Mouse (Mus musculus) kidney, adult 2 months (tissue): ENCODE measurements at regions not wholly inside any gene's neighbourhood (a gene's known extent, or its start where the extent isn't known, plus 50 kb on each side); places are given as distances from the start of the nearest gene placed in this dataset.

Source experiments
- DNase-seq: peaks from one replicate; pipeline ENCODE4 v3.0.0; 2021
- H3K27ac ChIP-seq: fragments of 200-500 bp; 2 replicates; pipeline ENCODE4 v1.5.1; 2012; ENCODE audit warnings: low read depth, low read length, control low read depth, inconsistent platforms; ENCODE audit not compliant: insufficient read depth
- H3K27me3 ChIP-seq: fragments of 200-500 bp; replicated peaks from 2 replicates; pipeline ENCODE4 v1.6.1; 2012; ENCODE audit warnings: mild to moderate bottlenecking, moderate library complexity, low read length, inconsistent platforms; ENCODE audit not compliant: control insufficient read depth, insufficient read depth
- H3K36me3 ChIP-seq: fragments of 200-500 bp; 2 replicates; pipeline ENCODE4 v1.6.1; 2012; ENCODE audit warnings: mild to moderate bottlenecking, moderate library complexity, low read length, inconsistent platforms; ENCODE audit not compliant: control insufficient read depth, insufficient read depth
- H3K4me1 ChIP-seq: fragments of 200-500 bp; 2 replicates; pipeline ENCODE4 v1.6.1; 2011; ENCODE audit warnings: low read length; ENCODE audit not compliant: control insufficient read depth, insufficient read depth
- H3K4me3 ChIP-seq: fragments of 200-500 bp; 2 replicates; pipeline ENCODE4 v1.5.1; 2011; ENCODE audit warnings: mild to moderate bottlenecking, low read depth, low read length, control low read depth; ENCODE audit not compliant: insufficient read depth
- CTCF ChIP-seq: fragments of 200-500 bp; conservative IDR thresholded peaks from 2 replicates; pipeline ENCODE4 v1.5.1; 2011; ENCODE audit warnings: low read depth, mild to moderate bottlenecking, control low read depth, low read length, moderate library complexity, mixed read lengths; ENCODE audit not compliant: insufficient read depth, insufficient read length
- POLR2A ChIP-seq: fragments of 200-500 bp; IDR thresholded peaks from one replicate; pipeline ENCODE4 v1.6.1; 2011; ENCODE audit warnings: low read depth, low read length, control low read depth
- WGBS: fragments of 180-500 bp; shearing (Covaris S2); methylation state at CpG from one replicate; pipeline ENCODE4 v1.1.7; 2018; 5-methylcytosine and 5-hydroxymethylcytosine counted together

DNA sequence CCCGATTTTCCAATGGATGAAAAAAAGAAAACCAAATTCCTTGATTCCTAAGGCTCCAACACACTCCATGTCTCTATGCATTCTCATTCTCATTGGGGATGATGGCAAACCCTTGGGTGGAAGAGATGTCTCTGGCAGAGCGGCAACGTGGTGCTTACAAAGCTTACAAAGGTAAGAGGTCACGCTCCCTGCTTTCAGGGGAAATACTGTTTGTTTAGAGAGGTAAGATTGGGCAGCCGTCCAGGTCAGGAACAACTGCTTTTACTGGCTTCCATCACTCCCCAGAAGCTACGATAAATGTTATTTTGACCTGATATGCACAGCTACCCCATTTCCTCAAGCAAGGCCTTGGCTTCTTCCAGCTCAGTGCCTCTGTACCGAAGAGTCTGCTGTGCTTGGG is 215.6 kb upstream of the Nxpe4 start:
- no peak for TF ChIP-seq POLR2A
- TF ChIP-seq CTCF: no peak
- Histone ChIP-seq H3K4me1 (no peaks in the 10 kb centered on the region), H3K27ac (no peak overlapping the region), H3K4me3 (no peak overlapping the region), H3K36me3 (no peaks in the 10 kb centered on the region), H3K27me3 (no peaks in the 10 kb centered on the region)
- no peak for DNase-seq
- WGBS: 49% methylated on average over 7 of the region's 7 CpGs

DNA sequence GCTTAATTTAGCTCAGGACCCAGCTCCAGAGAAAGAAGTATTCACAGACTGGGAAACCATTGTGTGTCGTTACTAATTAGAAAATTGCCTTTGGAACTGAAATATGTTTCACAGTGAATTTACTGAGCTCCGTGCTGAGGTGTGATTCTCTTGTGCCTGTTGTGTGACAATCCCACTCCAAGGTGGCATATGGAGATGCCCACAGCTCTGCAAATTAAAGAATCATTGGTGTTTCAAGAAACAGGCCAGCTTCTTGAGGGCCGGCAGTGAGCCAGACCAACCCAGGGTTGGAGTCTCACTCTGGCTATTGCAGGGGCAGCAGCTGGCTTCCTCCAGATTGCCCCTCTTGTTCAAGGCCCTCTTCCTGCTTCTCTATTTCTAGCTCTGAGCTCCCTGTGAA is 203.9 kb upstream of the Nxpe4 start:
- Histone ChIP-seq H3K36me3 (no peaks in the 10 kb centered on the region), H3K27ac (no peak overlapping the region), H3K4me1 (no peaks in the 10 kb centered on the region), H3K4me3 (no peak overlapping the region), H3K27me3 (no peaks in the 10 kb centered on the region)
- TF ChIP-seq POLR2A (no peak), CTCF (no peak)
- DNase-seq: no peak
- 87% methylated on average over 3 of the region's 3 CpGs for WGBS

DNA sequence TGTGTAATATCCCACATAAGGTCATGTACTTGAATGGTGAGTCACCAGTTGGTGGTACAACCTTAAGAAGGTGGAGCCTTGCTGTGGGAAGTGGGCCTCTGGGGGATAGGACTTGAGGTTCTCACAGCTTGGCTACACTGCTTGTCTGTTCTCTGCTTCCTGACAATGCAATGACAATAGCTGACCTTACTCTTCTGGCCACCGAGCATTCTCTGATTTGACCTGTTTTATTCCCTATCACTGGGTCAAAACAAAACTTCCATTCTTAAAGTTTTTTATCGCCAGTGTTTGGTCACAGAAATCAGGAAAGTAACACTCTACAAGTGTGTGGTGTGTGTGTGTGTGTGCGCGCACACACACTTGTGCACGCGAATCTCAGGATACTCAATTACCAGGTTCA is 203.0 kb upstream of the Nxpe4 start:
- WGBS: 91% methylated on average over 6 of the region's 6 CpGs
- no peaks in the 10 kb centered on the region for H3K36me3 ChIP-seq
- TF ChIP-seq POLR2A (no peak), CTCF (no peak)

DNA sequence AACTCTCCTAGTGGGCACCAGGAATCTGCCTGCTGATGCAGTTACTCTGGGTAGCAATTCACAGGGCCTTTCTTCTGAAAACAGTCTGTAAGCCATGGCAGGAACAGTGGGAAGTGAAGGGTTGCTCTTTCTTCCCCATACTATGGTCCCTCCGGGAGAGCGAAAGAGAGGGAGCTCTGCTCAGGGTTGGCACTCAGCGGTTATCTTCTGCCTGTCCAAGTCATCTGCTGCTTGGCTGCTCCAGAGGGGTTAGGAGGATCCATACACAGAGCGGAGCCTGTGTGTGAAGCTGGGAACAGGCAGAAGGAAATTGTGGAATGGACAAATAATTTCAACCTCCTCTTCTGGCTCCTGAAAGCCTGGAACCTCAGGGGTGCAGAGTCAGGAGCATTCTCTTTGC is 200.6 kb upstream of the Nxpe4 start:
- WGBS: 86% methylated on average over 4 of the region's 4 CpGs
- Histone ChIP-seq H3K27me3 (no peaks in the 10 kb centered on the region), H3K36me3 (no peaks in the 10 kb centered on the region), H3K4me3 (no peak overlapping the region), H3K27ac (no peak overlapping the region), H3K4me1 (no peaks in the 10 kb centered on the region)
- no peak for TF ChIP-seq POLR2A
- TF ChIP-seq CTCF: no peak
- no peak for DNase-seq

More for the DNA sequence above, 203.0 kb upstream of the Nxpe4 start:
- H3K27me3 ChIP-seq: no peaks in the 10 kb centered on the region
- DNase-seq: no peak
- no peak overlapping the region for H3K4me3 ChIP-seq
- H3K4me1 ChIP-seq: no peaks in the 10 kb centered on the region
- H3K27ac ChIP-seq: no peak overlapping the region

- Histone ChIP-seq H3K4me3 (no peak overlapping the region), H3K27ac (no peak overlapping the region), H3K4me1 (no peaks in the 10 kb centered on the region), H3K27me3 (no peaks in the 10 kb centered on the region), H3K36me3 (no peaks in the 10 kb centered on the region)
- WGBS: 53% methylated on average over 4 of the region's 4 CpGs
- DNase-seq: no peak
- TF ChIP-seq CTCF (no peak), POLR2A (no peak)
These were observed 199.7 kb upstream of the Nxpe4 start for GRCm38 (mm10) chr9:47962161-47962560.

- H3K4me3 ChIP-seq: no peak overlapping the region
- WGBS: 37% methylated on average over 4 of the region's 4 CpGs
- no peaks in the 10 kb centered on the region for H3K4me1 ChIP-seq
- DNase-seq: no peak
- TF ChIP-seq POLR2A: no peak
- no peak for TF ChIP-seq CTCF
- no peak overlapping the region for H3K27ac ChIP-seq
- H3K27me3 ChIP-seq: no peaks in the 10 kb centered on the region
- no peaks in the 10 kb centered on the region for H3K36me3 ChIP-seq
These were observed 199.2 kb upstream of the Nxpe4 start for GRCm38 (mm10) chr9:47962589-47962988.

DNA sequence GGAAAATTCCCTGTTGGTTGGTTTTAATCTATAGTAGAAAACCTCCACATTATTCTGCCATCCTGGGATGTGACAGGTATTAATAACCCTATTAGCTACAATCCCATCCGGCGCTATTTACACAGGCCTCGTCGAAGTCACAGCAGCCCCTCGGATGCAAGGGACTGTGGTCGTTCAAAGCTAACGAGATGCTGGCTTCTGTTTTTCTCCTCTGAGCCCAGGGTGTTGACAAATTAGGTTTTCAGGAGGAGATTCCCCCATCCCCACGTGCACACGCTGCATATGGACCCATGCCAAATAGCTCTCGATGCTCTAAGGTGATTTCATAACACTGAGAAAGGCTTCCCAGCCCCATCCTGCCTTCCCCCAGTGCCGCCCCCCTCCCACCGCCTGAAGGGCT is 188.7 kb upstream of the Nxpe4 start:
- Histone ChIP-seq H3K4me3 (no peak overlapping the region), H3K27me3 (no peaks in the 10 kb centered on the region), H3K27ac (no peak overlapping the region), H3K36me3 (no peaks in the 10 kb centered on the region), H3K4me1 (no peaks in the 10 kb centered on the region)
- TF ChIP-seq POLR2A: no peak
- no peak for TF ChIP-seq CTCF
- DNase-seq: no peak
- WGBS: 65% methylated on average over 12 of the region's 12 CpGs
